Mouse (Mus musculus): ENCODE measurements at regions not wholly inside any gene's neighbourhood (a gene's known extent, or its start where the extent isn't known, plus 50 kb on each side); places are given as distances from the start of the nearest gene placed in this dataset.
A peak's percentile ranks its signal among the peaks of the same experiment; 100 is the strongest.

DNA sequence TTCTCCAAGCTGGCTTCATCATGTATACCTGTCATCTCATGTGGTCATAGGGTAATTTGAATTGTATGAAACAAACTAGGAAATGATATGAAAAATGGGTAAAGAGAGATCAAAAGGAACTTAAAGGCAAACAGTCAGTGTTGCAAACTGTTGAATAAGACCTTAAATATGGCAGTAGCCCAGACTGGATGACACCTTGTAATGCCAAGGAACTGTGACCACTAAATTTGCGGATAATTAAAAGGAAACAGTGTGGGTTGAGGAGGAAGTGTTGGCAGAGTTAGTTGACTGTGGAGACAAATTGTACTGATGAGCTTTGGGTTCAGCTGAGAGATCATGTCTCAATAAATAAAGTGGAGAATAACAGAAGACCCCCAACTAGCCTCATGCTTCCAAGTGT lies 147.3 kb upstream of the Rasa1 start:
- Histone ChIP-seq H3K4me3 (ENCODE audit: insufficient read depth in 1 of 2, low read depth in 1 of 2, low read length in 2 of 2, poor library complexity in 1 of 2, severe bottlenecking in 1 of 2) (no peak overlapping the region), H3K27ac (ENCODE audit: insufficient read depth, low read depth, low read length, poor library complexity, severe bottlenecking) (no peak overlapping the region), H3K4me1 (ENCODE audit: control insufficient read depth in 2 of 2, insufficient read depth in 2 of 2, low read length in 2 of 2, poor library complexity in 1 of 2) (no peaks in the 10 kb centered on the region), H3K36me3 (ENCODE audit: control insufficient read depth, insufficient read depth, low read length, poor library complexity, severe bottlenecking) (no peaks in the 10 kb centered on the region), H3K9me3 (ENCODE audit: control insufficient read depth, insufficient read depth, low read depth, low read length) (no peaks in the 10 kb centered on the region), H3K9ac (ENCODE audit: insufficient read depth, low read depth, low read length, poor library complexity, severe bottlenecking) (no peak overlapping the region)
- DNase-seq (ENCODE audit: low read depth, low spot score) = no peak
- in situ Hi-C loops (cut with MboI; ENCODE audit: low sequenced_read_pairs in 2 of 2, unreplicated experiment in 2 of 2) = no loop called here
- TF ChIP-seq HCFC1 (IDR thresholded peaks at IDR 0.05; ENCODE audit: borderline replicate concordance, insufficient read depth, low read length) (no peak), MAFK (IDR thresholded peaks at IDR 0.05; ENCODE audit: insufficient read depth, low read depth, low read length) (no peak), CHD2 (IDR thresholded peaks at IDR 0.05; ENCODE audit: low read depth, low read length) (no peak), ZNF384 (IDR thresholded peaks at IDR 0.05; ENCODE audit: low read depth, low read length) (no peak), ZC3H11A (IDR thresholded peaks at IDR 0.05; ENCODE audit: borderline replicate concordance, low read depth, low read length) (no peak)

DNA sequence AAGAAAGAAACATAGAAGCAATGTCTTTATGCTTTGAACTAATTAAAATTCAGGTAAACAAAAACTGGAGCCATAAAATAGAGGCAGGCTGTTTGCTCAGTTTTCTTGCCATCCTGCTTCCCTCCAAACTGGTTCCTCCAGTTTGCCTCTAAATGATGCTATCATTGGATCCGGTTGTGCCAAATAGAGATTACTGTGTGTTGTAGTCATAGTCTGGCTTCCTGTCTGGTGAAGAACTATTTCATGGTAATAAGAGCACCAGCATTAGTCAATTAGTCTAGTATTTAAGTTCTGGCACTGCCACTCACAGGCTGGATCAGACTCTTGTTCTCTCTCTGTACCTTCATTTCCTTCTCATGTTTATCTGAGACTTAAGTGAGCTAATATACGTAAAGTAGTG lies 141.9 kb upstream of the Rasa1 start:
- in situ Hi-C loops (cut with MboI; ENCODE audit: low sequenced_read_pairs in 2 of 2, unreplicated experiment in 2 of 2) = no loop called here
- no peak overlapping the region for H3K4me3 ChIP-seq (ENCODE audit: insufficient read depth in 1 of 2, low read depth in 1 of 2, low read length in 2 of 2, poor library complexity in 1 of 2, severe bottlenecking in 1 of 2)
- no peaks in the 10 kb centered on the region for H3K36me3 ChIP-seq (ENCODE audit: control insufficient read depth, insufficient read depth, low read length, poor library complexity, severe bottlenecking)
- no peak overlapping the region for H3K9ac ChIP-seq (ENCODE audit: insufficient read depth, low read depth, low read length, poor library complexity, severe bottlenecking)
- no peaks in the 10 kb centered on the region for H3K4me1 ChIP-seq (ENCODE audit: control insufficient read depth in 2 of 2, insufficient read depth in 2 of 2, low read length in 2 of 2, poor library complexity in 1 of 2)
- TF ChIP-seq ZC3H11A (IDR thresholded peaks at IDR 0.05; ENCODE audit: borderline replicate concordance, low read depth, low read length) (no peak), MAFK (IDR thresholded peaks at IDR 0.05; ENCODE audit: insufficient read depth, low read depth, low read length) (no peak), ZNF384 (IDR thresholded peaks at IDR 0.05; ENCODE audit: low read depth, low read length) (no peak), CHD2 (IDR thresholded peaks at IDR 0.05; ENCODE audit: low read depth, low read length) (no peak), HCFC1 (IDR thresholded peaks at IDR 0.05; ENCODE audit: borderline replicate concordance, insufficient read depth, low read length) (no peak)
- no peak for DNase-seq (ENCODE audit: low read depth, low spot score)
- H3K27ac ChIP-seq (ENCODE audit: insufficient read depth, low read depth, low read length, poor library complexity, severe bottlenecking) = no peak overlapping the region
- no peaks in the 10 kb centered on the region for H3K9me3 ChIP-seq (ENCODE audit: control insufficient read depth, insufficient read depth, low read depth, low read length)

- no peak for DNase-seq (ENCODE audit: low read depth, low spot score)
- Histone ChIP-seq H3K9ac (ENCODE audit: insufficient read depth, low read depth, low read length, poor library complexity, severe bottlenecking) (no peak overlapping the region), H3K4me1 (ENCODE audit: control insufficient read depth in 2 of 2, insufficient read depth in 2 of 2, low read length in 2 of 2, poor library complexity in 1 of 2) (no peaks in the 10 kb centered on the region), H3K27ac (ENCODE audit: insufficient read depth, low read depth, low read length, poor library complexity, severe bottlenecking) (no peak overlapping the region), H3K9me3 (ENCODE audit: control insufficient read depth, insufficient read depth, low read depth, low read length) (no peaks in the 10 kb centered on the region), H3K36me3 (ENCODE audit: control insufficient read depth, insufficient read depth, low read length, poor library complexity, severe bottlenecking) (no peaks in the 10 kb centered on the region), H3K4me3 (ENCODE audit: insufficient read depth in 1 of 2, low read depth in 1 of 2, low read length in 2 of 2, poor library complexity in 1 of 2, severe bottlenecking in 1 of 2) (no peak overlapping the region)
- TF ChIP-seq HCFC1 (IDR thresholded peaks at IDR 0.05; ENCODE audit: borderline replicate concordance, insufficient read depth, low read length) = no peak
- no peak for TF ChIP-seq MAFK (IDR thresholded peaks at IDR 0.05; ENCODE audit: insufficient read depth, low read depth, low read length)
- TF ChIP-seq CHD2 (IDR thresholded peaks at IDR 0.05; ENCODE audit: low read depth, low read length) = no peak
- TF ChIP-seq ZNF384 (IDR thresholded peaks at IDR 0.05; ENCODE audit: low read depth, low read length) = no peak
- no peak for TF ChIP-seq ZC3H11A (IDR thresholded peaks at IDR 0.05; ENCODE audit: borderline replicate concordance, low read depth, low read length)
- in situ Hi-C loops (cut with MboI; ENCODE audit: low sequenced_read_pairs in 2 of 2, unreplicated experiment in 2 of 2) = no loop called here
Measured at GRCm38 (mm10) chr13:85430040-85430439, 141.1 kb upstream of the Rasa1 start.

- in situ Hi-C loops (cut with MboI; ENCODE audit: low sequenced_read_pairs in 2 of 2, unreplicated experiment in 2 of 2) = no loop called here
- no peak for DNase-seq (ENCODE audit: low read depth, low spot score)
- H3K9ac ChIP-seq (ENCODE audit: insufficient read depth, low read depth, low read length, poor library complexity, severe bottlenecking) = no peak overlapping the region
- no peak for TF ChIP-seq CHD2 (IDR thresholded peaks at IDR 0.05; ENCODE audit: low read depth, low read length)
- TF ChIP-seq ZNF384 (IDR thresholded peaks at IDR 0.05; ENCODE audit: low read depth, low read length) = no peak
- TF ChIP-seq HCFC1 (IDR thresholded peaks at IDR 0.05; ENCODE audit: borderline replicate concordance, insufficient read depth, low read length) = no peak
- TF ChIP-seq ZC3H11A (IDR thresholded peaks at IDR 0.05; ENCODE audit: borderline replicate concordance, low read depth, low read length) = no peak
- no peak for TF ChIP-seq MAFK (IDR thresholded peaks at IDR 0.05; ENCODE audit: insufficient read depth, low read depth, low read length)
- H3K4me3 ChIP-seq (ENCODE audit: insufficient read depth in 1 of 2, low read depth in 1 of 2, low read length in 2 of 2, poor library complexity in 1 of 2, severe bottlenecking in 1 of 2) = no peak overlapping the region
- no peaks in the 10 kb centered on the region for H3K4me1 ChIP-seq (ENCODE audit: control insufficient read depth in 2 of 2, insufficient read depth in 2 of 2, low read length in 2 of 2, poor library complexity in 1 of 2)
- no peaks in the 10 kb centered on the region for H3K9me3 ChIP-seq (ENCODE audit: control insufficient read depth, insufficient read depth, low read depth, low read length)
- H3K36me3 ChIP-seq (ENCODE audit: control insufficient read depth, insufficient read depth, low read length, poor library complexity, severe bottlenecking) = no peaks in the 10 kb centered on the region
- no peak overlapping the region for H3K27ac ChIP-seq (ENCODE audit: insufficient read depth, low read depth, low read length, poor library complexity, severe bottlenecking)
Measured at GRCm38 (mm10) chr13:85418671-85419070, 129.7 kb upstream of the Rasa1 start.

DNA sequence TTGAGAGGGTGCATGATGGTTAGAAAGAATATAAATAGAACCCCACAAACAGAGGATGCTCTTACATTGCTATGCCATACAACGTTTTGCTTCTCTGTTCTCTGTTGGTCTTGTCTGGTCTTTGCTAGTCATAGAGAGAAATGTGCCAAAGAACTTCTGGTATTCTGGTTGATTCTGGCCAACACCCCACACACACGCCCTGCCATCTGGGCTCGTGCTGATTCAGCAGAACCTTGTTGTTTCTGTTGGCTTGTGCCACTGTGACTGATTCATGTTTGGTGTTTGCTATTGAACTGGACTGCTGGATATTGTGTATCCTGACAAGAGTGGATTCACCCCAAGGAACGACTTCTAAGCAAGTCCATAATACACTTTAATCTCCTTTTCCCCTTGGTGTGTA lies 126.0 kb upstream of the Rasa1 start:
- TF ChIP-seq ZNF384 (IDR thresholded peaks at IDR 0.05; ENCODE audit: low read depth, low read length) = no peak
- 0 out of 2 replicates have a peak, but pooled peaks have one; percentile 40 for TF ChIP-seq MAFK (IDR thresholded peaks at IDR 0.05; ENCODE audit: insufficient read depth, low read depth, low read length)
- H3K9ac ChIP-seq (ENCODE audit: insufficient read depth, low read depth, low read length, poor library complexity, severe bottlenecking) = no peak overlapping the region

More for the DNA sequence above, 126.0 kb upstream of the Rasa1 start:
- H3K27ac ChIP-seq (ENCODE audit: insufficient read depth, low read depth, low read length, poor library complexity, severe bottlenecking) = no peak overlapping the region
- no peak overlapping the region for H3K4me3 ChIP-seq (ENCODE audit: insufficient read depth in 1 of 2, low read depth in 1 of 2, low read length in 2 of 2, poor library complexity in 1 of 2, severe bottlenecking in 1 of 2)
- in situ Hi-C loops (cut with MboI; ENCODE audit: low sequenced_read_pairs in 2 of 2, unreplicated experiment in 2 of 2) = no loop called here
- no peaks in the 10 kb centered on the region for H3K9me3 ChIP-seq (ENCODE audit: control insufficient read depth, insufficient read depth, low read depth, low read length)
- no peaks in the 10 kb centered on the region for H3K4me1 ChIP-seq (ENCODE audit: control insufficient read depth in 2 of 2, insufficient read depth in 2 of 2, low read length in 2 of 2, poor library complexity in 1 of 2)
- H3K36me3 ChIP-seq (ENCODE audit: control insufficient read depth, insufficient read depth, low read length, poor library complexity, severe bottlenecking) = no peaks in the 10 kb centered on the region
- DNase-seq (ENCODE audit: low read depth, low spot score) = no peak
